Mouse (Mus musculus) retina, adult 2 months (tissue): ENCODE measurements around the gene Zfp967.
"Not testable (repeated sequence)": the region's sequence is repeated elsewhere in the genome, so short reads cannot be mapped to it uniquely, and the experiment has no call there.

Source experiments
- DNase-seq: peaks from one replicate; pipeline ENCODE4 v3.0.0-alpha.2; 2012; ENCODE audit warnings: low read depth, low spot score

Gene Zfp967

GRCm38 (mm10) chr2:176520756-176521155 lies at the start of gene Zfp967:
TSS of gene Zfp967 (plus strand) at chr2:176521056.
- not testable (repeated sequence) for DNase-seq

- not testable (repeated sequence) for DNase-seq
These were observed 34.2 kb upstream of the Zfp967 start, which contains the start of gene Gm14434 for GRCm38 (mm10) chr2:176486683-176487082. TSS of gene Gm14434 (minus strand) at chr2:176486783.
